Mouse (Mus musculus) MEL (cell line): ENCODE results near the gene Anp32e. TPM values are rescaled to one million over a fixed set of nuclear protein-coding genes. Genes with fewer than 3 reads are reported as not detected.

Experiments
- DNase-seq: peaks from one replicate; pipeline ENCODE4 v3.0.0; 2011; ENCODE audit warnings: low read depth, low spot score
- H3K27ac ChIP-seq: 2 replicates; pipeline ENCODE4 v1.5.1; 2012; ENCODE audit warnings: low read depth, mild to moderate bottlenecking, control low read depth, low read length, moderate library complexity; ENCODE audit not compliant: control insufficient read depth
- H3K27me3 ChIP-seq, 2 experiments: fragments of 150-350 bp in 1 of 2; sonication (generic) in 1 of 2; 2 replicates each; pipeline ENCODE4 v1.6.1; 2012; ENCODE audit warnings: low read length in 2 of 2, mild to moderate bottlenecking in 2 of 2, improper control_type of control experiment in 1 of 2, moderate library complexity in 1 of 2; ENCODE audit not compliant: insufficient read depth in 2 of 2, control insufficient read depth in 1 of 2
- H3K36me3 ChIP-seq, 2 experiments: 2 replicates each; pipeline ENCODE4 v1.6.1; 2012 to 2014; ENCODE audit warnings: low read length in 2 of 2, improper control_type of control experiment in 1 of 2, inconsistent platforms in 1 of 2, mild to moderate bottlenecking in 1 of 2; ENCODE audit not compliant: insufficient read depth in 2 of 2, control insufficient read depth in 1 of 2
- H3K4me1 ChIP-seq, 2 experiments: fragments of 150-350 bp in 1 of 2; sonication (generic) in 1 of 2; 2 replicates each; pipeline ENCODE4 v1.6.1; 2012; ENCODE audit warnings: low read length in 2 of 2, improper control_type of control experiment in 1 of 2, mild to moderate bottlenecking in 1 of 2; ENCODE audit not compliant: insufficient read depth in 2 of 2, control insufficient read depth in 1 of 2
- H3K4me3 ChIP-seq, 2 experiments: fragments of 150-350 bp in 1 of 2; sonication (generic) in 1 of 2; 2 replicates each; pipeline ENCODE4 v1.5.1; 2012; ENCODE audit warnings: low read depth in 2 of 2, low read length in 2 of 2, mild to moderate bottlenecking in 2 of 2, moderate library complexity in 2 of 2, control low read depth in 1 of 2, improper control_type of control experiment in 1 of 2; ENCODE audit not compliant: control insufficient read depth in 1 of 2, insufficient read depth in 1 of 2
- H3K79me2 ChIP-seq: 2 replicates; pipeline ENCODE4 v1.6.1; 2012; ENCODE audit warnings: mild to moderate bottlenecking, low read length, moderate library complexity; ENCODE audit not compliant: control insufficient read depth, poor library complexity, insufficient read depth
- H3K9ac ChIP-seq: 2 replicates; pipeline ENCODE4 v1.6.1; 2012; ENCODE audit warnings: low read depth, mild to moderate bottlenecking, control low read depth, low read length, moderate library complexity; ENCODE audit not compliant: control insufficient read depth, poor library complexity, severe bottlenecking
- H3K9me3 ChIP-seq: fragments of 150-350 bp; sonication (generic); replicated peaks from 2 replicates; pipeline ENCODE4 v1.6.1; 2012; ENCODE audit warnings: mild to moderate bottlenecking, low read length, improper control_type of control experiment, moderate library complexity; ENCODE audit not compliant: insufficient read depth
- CHD2 ChIP-seq: IDR thresholded peaks from 2 replicates; pipeline ENCODE4 v1.6.1; 2011; ENCODE audit warnings: low read length, improper control_type of control experiment
- CTCF ChIP-seq, 3 experiments: IDR thresholded peaks in 2 of 3; conservative IDR thresholded peaks in 1 of 3; 2 replicates each; pipeline ENCODE4 v1.5.1; 2011 to 2012; ENCODE audit warnings: low read length in 3 of 3, low read depth in 2 of 3, mild to moderate bottlenecking in 2 of 3, improper control_type of control experiment in 1 of 3, inconsistent platforms in 1 of 3, mixed read lengths in 1 of 3, moderate library complexity in 1 of 3; ENCODE audit not compliant: control insufficient read depth in 1 of 3, insufficient read depth in 1 of 3, poor library complexity in 1 of 3, severe bottlenecking in 1 of 3
- E2F4 ChIP-seq: IDR thresholded peaks from 2 replicates; pipeline ENCODE4 v1.6.1; 2011; ENCODE audit warnings: low read depth, low read length, improper control_type of control experiment, borderline replicate concordance
- ELF1 ChIP-seq: IDR thresholded peaks from 2 replicates; pipeline ENCODE4 v1.6.1; 2014; ENCODE audit warnings: low read depth, mild to moderate bottlenecking, inconsistent platforms, low read length, improper control_type of control experiment, moderate library complexity
- EP300 ChIP-seq, 2 experiments: IDR thresholded peaks; 2 replicates each; pipeline ENCODE4 v1.6.1; 2011; ENCODE audit warnings: improper control_type of control experiment in 2 of 2, low read length in 2 of 2, low read depth in 1 of 2, mild to moderate bottlenecking in 1 of 2
- ETS1 ChIP-seq: IDR thresholded peaks from 2 replicates; pipeline ENCODE4 v1.6.1; 2012; ENCODE audit warnings: low read depth, mild to moderate bottlenecking, inconsistent platforms, low read length, improper control_type of control experiment, moderate library complexity
- GATA1 ChIP-seq: IDR thresholded peaks from 2 replicates; pipeline ENCODE4 v1.6.1; 2011; ENCODE audit warnings: low read depth, low read length, improper control_type of control experiment
- HCFC1 ChIP-seq: IDR thresholded peaks from 2 replicates; pipeline ENCODE4 v1.6.1; 2012; ENCODE audit warnings: low read depth, mild to moderate bottlenecking, inconsistent platforms, low read length, improper control_type of control experiment, moderate library complexity
- JUND ChIP-seq: IDR thresholded peaks from 2 replicates; pipeline ENCODE4 v1.6.1; 2011; ENCODE audit warnings: low read depth, mild to moderate bottlenecking, improper control_type of control experiment, low read length
- KAT2A ChIP-seq: conservative IDR thresholded peaks from 2 replicates; pipeline ENCODE4 v1.6.1; 2012; ENCODE audit warnings: low read depth, low read length, improper control_type of control experiment, inconsistent platforms
- MAFK ChIP-seq: IDR thresholded peaks from 2 replicates; pipeline ENCODE4 v1.6.1; 2011; ENCODE audit warnings: low read depth, mild to moderate bottlenecking, low read length, improper control_type of control experiment, borderline replicate concordance
- MAZ ChIP-seq: IDR thresholded peaks from 2 replicates; pipeline ENCODE4 v1.6.1; 2012; ENCODE audit warnings: low read depth, mild to moderate bottlenecking, inconsistent platforms, low read length, improper control_type of control experiment
- MEF2A ChIP-seq: IDR thresholded peaks from 2 replicates; pipeline ENCODE4 v1.6.1; 2014; ENCODE audit warnings: low read depth, mild to moderate bottlenecking, inconsistent platforms, low read length, improper control_type of control experiment; ENCODE audit not compliant: poor library complexity, insufficient replicate concordance, severe bottlenecking; ENCODE audit errors: extremely low read depth
- MXI1 ChIP-seq: IDR thresholded peaks from 2 replicates; pipeline ENCODE4 v1.6.1; 2011; ENCODE audit warnings: mild to moderate bottlenecking, low read depth, low read length, improper control_type of control experiment
- MYB ChIP-seq: IDR thresholded peaks from 2 replicates; pipeline ENCODE4 v1.6.1; 2011; ENCODE audit warnings: mild to moderate bottlenecking, low read depth, low read length, improper control_type of control experiment
- MYC ChIP-seq: IDR thresholded peaks from 2 replicates; pipeline ENCODE4 v1.6.1; 2011; ENCODE audit warnings: low read depth, mild to moderate bottlenecking, low read length, improper control_type of control experiment, moderate library complexity
- NELFE ChIP-seq: IDR thresholded peaks from 2 replicates; pipeline ENCODE4 v1.6.1; 2011; ENCODE audit warnings: low read depth, low read length, improper control_type of control experiment
- NRF1 ChIP-seq: IDR thresholded peaks from 2 replicates; pipeline ENCODE4 v1.6.1; 2014; ENCODE audit warnings: low read depth, mild to moderate bottlenecking, inconsistent platforms, low read length, improper control_type of control experiment, moderate library complexity; ENCODE audit not compliant: poor library complexity, insufficient read depth, severe bottlenecking
- RAD21 ChIP-seq: IDR thresholded peaks from 2 replicates; pipeline ENCODE4 v1.6.1; 2011; ENCODE audit warnings: mild to moderate bottlenecking, low read depth, low read length, improper control_type of control experiment
- SMC3 ChIP-seq: IDR thresholded peaks from 2 replicates; pipeline ENCODE4 v1.6.1; 2011; ENCODE audit warnings: low read depth, low read length, improper control_type of control experiment
- TBP ChIP-seq: IDR thresholded peaks from 2 replicates; pipeline ENCODE4 v1.8.0; 2011; ENCODE audit warnings: low read depth, low read length, improper control_type of control experiment
- USF2 ChIP-seq, 2 experiments: IDR thresholded peaks; 2 replicates each; pipeline ENCODE4 v1.6.1; 2011 to 2012; ENCODE audit warnings: improper control_type of control experiment in 2 of 2, low read length in 2 of 2, borderline replicate concordance in 1 of 2, inconsistent platforms in 1 of 2, low read depth in 1 of 2, mild to moderate bottlenecking in 1 of 2; ENCODE audit not compliant: insufficient read depth in 1 of 2
- ZC3H11A ChIP-seq: IDR thresholded peaks from 2 replicates; pipeline ENCODE4 v1.6.1; 2012; ENCODE audit warnings: low read depth, mild to moderate bottlenecking, inconsistent platforms, low read length, improper control_type of control experiment
- ZKSCAN1 ChIP-seq: IDR thresholded peaks from 2 replicates; pipeline ENCODE4 v1.6.1; 2012; ENCODE audit warnings: low read depth, mild to moderate bottlenecking, inconsistent platforms, low read length, improper control_type of control experiment, moderate library complexity
- ZMIZ1 ChIP-seq: IDR thresholded peaks from 2 replicates; pipeline ENCODE4 v1.6.1; 2012; ENCODE audit warnings: low read depth, mild to moderate bottlenecking, inconsistent platforms, low read length, improper control_type of control experiment, moderate library complexity
- ZNF384 ChIP-seq: IDR thresholded peaks from 2 replicates; pipeline ENCODE4 v1.6.1; 2012; ENCODE audit warnings: low read depth, mild to moderate bottlenecking, inconsistent platforms, low read length, improper control_type of control experiment
- polyA plus RNA-seq, 2 experiments: library from polyadenylated mRNA; stranded (reverse) in 1 of 2; unstranded in 1 of 2; fragments of >175 nt in 1 of 2; fragments of >200 nt in 1 of 2; gene quantifications; 2 replicates each; pipeline versions ENCODE4 v1.2.1 to v1.2.4; 2012; ENCODE audit warnings: low replicate concordance in 2 of 2, low read depth in 1 of 2; ENCODE audit not compliant: insufficient read length in 2 of 2, insufficient read depth in 1 of 2, missing spikeins in 1 of 2
- total RNA-seq: library from RNA; depleted of rRNA; stranded (reverse); fragments of 300-350 nt; gene quantifications from 2 replicates; pipeline ENCODE4 v1.2.3, GENCODE M21; 2012

The Anp32e gene
- total and polyA plus RNA-seq, 3 experiments: 159 to 748 (median 412) TPM

DNA sequence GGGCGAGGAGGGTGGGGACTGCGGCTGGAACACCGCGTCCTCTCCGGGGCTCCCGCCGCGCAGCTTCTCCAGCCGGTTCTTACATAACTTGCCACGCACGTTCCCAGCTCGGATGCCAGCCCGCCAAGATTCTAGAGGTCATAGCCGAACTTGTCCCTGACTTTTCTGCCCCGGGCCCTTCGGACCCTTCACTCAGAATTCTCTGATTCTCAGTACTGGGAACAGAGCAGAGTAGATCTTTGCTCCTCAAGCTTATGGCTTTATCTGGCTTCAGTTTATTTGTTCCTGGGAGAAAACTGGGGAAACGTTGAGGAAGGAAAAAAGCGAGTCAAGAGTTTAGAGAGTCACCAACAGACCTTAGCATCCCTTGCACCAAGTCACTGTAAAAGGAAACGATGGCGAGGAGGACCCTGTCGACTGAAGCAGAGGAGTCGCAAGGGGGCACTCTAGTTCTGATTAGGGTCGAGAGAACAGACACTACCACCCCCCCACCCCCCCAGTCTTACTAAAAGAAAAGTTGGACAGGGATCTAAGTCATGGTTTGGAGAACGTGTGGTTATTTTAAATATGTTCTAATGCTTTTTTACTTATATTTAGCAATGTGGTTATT lies 46.1 kb upstream of the Anp32e start (continued):
- TF ChIP-seq MXI1 (no peak), ZC3H11A (peak; percentile 84), E2F4 (no peak), ETS1 (0 out of 2 replicates have a peak, but pooled peaks have one; percentile 21), ZNF384 (no peak), NELFE (no peak), MYC (no peak), SMC3 (peak; percentile 88), MEF2A (no peak), ZMIZ1 (no peak), MAFK (no peak), NRF1 (0 out of 2 replicates have a peak, but pooled peaks have one; percentile 10)

DNA sequence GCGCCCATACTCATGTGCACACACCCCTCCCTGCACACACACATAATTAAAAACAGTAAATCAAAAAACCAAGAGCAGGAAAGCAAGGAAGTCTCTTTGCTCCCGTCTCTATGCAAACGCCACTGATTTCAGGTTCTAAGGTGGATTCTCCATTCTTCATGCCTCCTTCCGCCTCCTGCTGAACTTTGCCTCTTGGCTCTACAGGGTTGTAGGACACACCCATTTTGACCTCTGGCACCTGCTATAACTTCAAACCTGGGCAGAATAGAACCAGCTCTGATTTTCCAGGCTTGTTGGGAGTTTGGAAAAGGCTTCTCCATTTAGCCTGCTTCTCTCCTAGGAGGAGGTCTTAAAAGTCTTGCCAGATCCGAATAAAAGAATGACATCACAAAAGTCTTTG lies 44.6 kb upstream of the Anp32e start:
- H3K27me3 ChIP-seq: no peaks in the 10 kb centered on the region
- DNase-seq: no peak
- H3K9me3 ChIP-seq: no peaks in the 10 kb centered on the region
- H3K79me2 ChIP-seq: no peaks in the 10 kb centered on the region; the same call in 1 of the 2 replicates
- H3K4me1 ChIP-seq: peaks cover 5 to 13% of the 10 kb centered on the region in 2 experiments; a peak in 3 of 4 replicates
- no peak overlapping the region for H3K4me3 ChIP-seq
- H3K36me3 ChIP-seq: peaks cover 0 to 2% of the 10 kb centered on the region in 2 experiments; a peak in 2 of 4 replicates
- TF ChIP-seq HCFC1: no peak
- TF ChIP-seq TBP: no peak
- no peak for TF ChIP-seq KAT2A
- TF ChIP-seq ETS1: no peak
- TF ChIP-seq ZC3H11A: no peak
- TF ChIP-seq CTCF (IDR thresholded peaks at IDR 0.05 in 2 of 3, conservative IDR thresholded peaks at IDR 0.05 in 1 of 3; ENCODE audit: control insufficient read depth in 1 of 3, insufficient read depth in 1 of 3, low read depth in 2 of 3, low read length in 3 of 3, poor library complexity in 1 of 3, severe bottlenecking in 1 of 3): no peak
- no peak for TF ChIP-seq CHD2
- TF ChIP-seq EP300 (IDR thresholded peaks at IDR 0.05; ENCODE audit: low read depth in 1 of 2, low read length in 2 of 2): no peak
- TF ChIP-seq SMC3: no peak
- no peak for TF ChIP-seq ELF1
- TF ChIP-seq GATA1: no peak
- TF ChIP-seq RAD21: no peak
- TF ChIP-seq MAZ: no peak
- no peak for TF ChIP-seq USF2 (IDR thresholded peaks at IDR 0.05; ENCODE audit: borderline replicate concordance in 1 of 2, insufficient read depth in 1 of 2, low read depth in 1 of 2, low read length in 2 of 2)
- no peak for TF ChIP-seq MYB
- no peak for TF ChIP-seq JUND
- no peak for TF ChIP-seq ZKSCAN1
- TF ChIP-seq, all 39 proteins: peak for 0
- H3K9ac ChIP-seq: no peak overlapping the region
- no peak overlapping the region for H3K27ac ChIP-seq
